Mouse (Mus musculus): ENCODE data around the gene AI464131.
"Not testable (repeated sequence)": the region's sequence is repeated elsewhere in the genome, so short reads cannot be mapped to it uniquely, and the experiment has no call there.

AI464131 gene

GRCm38 (mm10) chr4:41470051-41470683 is 32.7 kb downstream of the AI464131 start:
- DNase-seq (ENCODE audit: low read depth, low spot score), result no peak

- DNase-seq (ENCODE audit: low read depth, low spot score), result no peak
Observed at GRCm38 (mm10) chr4:41469199-41469598, 33.7 kb downstream of the AI464131 start.

- DNase-seq (ENCODE audit: low read depth, low spot score), result peak; percentile 40
Observed at GRCm38 (mm10) chr4:41468396-41469080, 34.3 kb downstream of the AI464131 start.

GRCm38 (mm10) chr4:41465287-41465665 is 37.6 kb downstream of the AI464131 start:
- no peak for DNase-seq (ENCODE audit: low read depth, low spot score)

GRCm38 (mm10) chr4:41464345-41465286 is 38.3 kb downstream of the AI464131 start, which contains the start of the genes Kif24 and Nudt2:
Kif24 (minus strand) TSS chr4:41464887.
Nudt2 (plus strand) TSS chr4:41465151.
- peak; percentile 98 for DNase-seq (ENCODE audit: low read depth, low spot score)

GRCm38 (mm10) chr4:41463051-41463738 is 39.7 kb downstream of the AI464131 start:
- DNase-seq (ENCODE audit: low read depth, low spot score), result not testable (repeated sequence)

GRCm38 (mm10) chr4:41460690-41461089 is 42.2 kb downstream of the AI464131 start:
- no peak for DNase-seq (ENCODE audit: low read depth, low spot score)

- no peak for DNase-seq (ENCODE audit: low read depth, low spot score)
Observed at GRCm38 (mm10) chr4:41447595-41447994, 55.3 kb downstream of the AI464131 start.

Data from skeletal muscle tissue, adult 2 months (tissue).